Mouse (Mus musculus) T-helper 1 cell (primary cell): Measurements from ENCODE around the gene C5ar1.
"Not testable (repeated sequence)": the region's sequence is repeated elsewhere in the genome, so short reads cannot be mapped to it uniquely, and the experiment has no call there.

Experiments used
- in situ Hi-C: fragments of 300-600 bp; cut with MboI, MseI; formaldehyde crosslinking; loops from one replicate; pipeline ENCODE4 v1.15.1; 2025; ENCODE audit warnings: high pct_unique_total_duplicates

C5ar1 gene

GRCm38 (mm10) chr7:16274922-16275890, 15.9 kb upstream of the C5ar1 start:
- in situ Hi-C loops: no loop called here

- in situ Hi-C loops: no loop called here
These were observed 14.4 kb upstream of the C5ar1 start for GRCm38 (mm10) chr7:16273766-16274140.

GRCm38 (mm10) chr7:16273081-16273765, 13.9 kb upstream of the C5ar1 start, which contains the start of gene Inafm1:
Gene Inafm1, minus strand, starts transcription at chr7:16273617.
- in situ Hi-C loops: no loop called here

GRCm38 (mm10) chr7:16272681-16273080, 13.3 kb upstream of the C5ar1 start:
- in situ Hi-C loops: no loop called here

GRCm38 (mm10) chr7:16271139-16271538, 11.8 kb upstream of the C5ar1 start:
- in situ Hi-C loops: no loop called here

- in situ Hi-C loops: not testable (repeated sequence)
These were observed 7.3 kb upstream of the C5ar1 start for GRCm38 (mm10) chr7:16266593-16266992.

- in situ Hi-C loops: no loop called here
These were observed 6.5 kb upstream of the C5ar1 start for GRCm38 (mm10) chr7:16265856-16266255.

- in situ Hi-C loops: loop anchor here (5.0 kb wide), 1 partner anchor 72 kb away; no protein-coding TSS in a partner anchor
These were observed 4.5 kb upstream of the C5ar1 start for GRCm38 (mm10) chr7:16263843-16264242.

- in situ Hi-C loops: loop anchor here (5.0 kb wide), 1 partner anchor 71 kb away; no protein-coding TSS in a partner anchor
These were observed 3.9 kb upstream of the C5ar1 start for GRCm38 (mm10) chr7:16263015-16263787.

- in situ Hi-C loops: loop anchor here (5.0 kb wide), 1 partner anchor 69 kb away; no protein-coding TSS in a partner anchor
These were observed 1.8 kb upstream of the C5ar1 start for GRCm38 (mm10) chr7:16261097-16261496.

GRCm38 (mm10) chr7:16257830-16258229, 1.5 kb downstream of the C5ar1 start:
- in situ Hi-C loops: no loop called here

- in situ Hi-C loops: not testable (repeated sequence)
These were observed 3.4 kb downstream of the C5ar1 start for GRCm38 (mm10) chr7:16255963-16256362.

- in situ Hi-C loops: no loop called here
These were observed 5.1 kb downstream of the C5ar1 start for GRCm38 (mm10) chr7:16254195-16254594.

- in situ Hi-C loops: no loop called here
These were observed 8.7 kb downstream of the C5ar1 start for GRCm38 (mm10) chr7:16250687-16251086.

GRCm38 (mm10) chr7:16245958-16246357, 13.4 kb downstream of the C5ar1 start:
- in situ Hi-C loops: no loop called here

GRCm38 (mm10) chr7:16244067-16244466, 15.3 kb downstream of the C5ar1 start, which contains the start of gene C5ar2:
Gene C5ar2, minus strand, starts transcription at chr7:16244154.
- in situ Hi-C loops: no loop called here

GRCm38 (mm10) chr7:16242198-16242597, 17.1 kb downstream of the C5ar1 start:
- in situ Hi-C loops: no loop called here

- in situ Hi-C loops: no loop called here
These were observed 17.6 kb downstream of the C5ar1 start for GRCm38 (mm10) chr7:16241787-16242186.

GRCm38 (mm10) chr7:16240978-16241303, 18.4 kb downstream of the C5ar1 start:
- in situ Hi-C loops: no loop called here

GRCm38 (mm10) chr7:16240281-16240977, 18.9 kb downstream of the C5ar1 start:
- in situ Hi-C loops: no loop called here

GRCm38 (mm10) chr7:16239554-16239997, 19.8 kb downstream of the C5ar1 start:
- in situ Hi-C loops: no loop called here
